In genomic region chr17:56462835-56463455, GRCm38 (mm10) we compare ENCODE assay signal across 9 mouse cellular contexts. TPM values are rescaled to one million over a fixed set of nuclear protein-coding genes. Genes with fewer than 3 reads are reported as not detected.
A peak's percentile ranks its signal among the peaks of the same experiment; 100 is the strongest.
DNase-seq lines count a peak whose midpoint lies in the region; ATAC-seq lines count a peak whose summit lies in the region.
"Had no signal": no experiment of that assay in that cellular context is flagged by ENCODE, and none has a peak within 500 bp of the region (broad histone marks: within the 10 kb centered on the region; RNA-seq: fewer than 3 reads in every experiment).

No protein-coding gene starts in this region.

- H3K27ac ChIP-seq in heart, embryonic 10.5 days, result peak overlapping the region; percentile 84
- H3K27ac ChIP-seq in limb, embryonic 15.5 days, result peak overlapping the region; percentile 98

- H3K27me3 ChIP-seq in heart, embryonic 10.5 days (ENCODE audit: insufficient read depth, poor library complexity, severe bottlenecking), result no peaks in the 10 kb centered on the region
- H3K27me3 ChIP-seq in limb, embryonic 15.5 days, result no peaks in the 10 kb centered on the region

- peak overlapping the region; percentile 80 for H3K4me3 ChIP-seq in heart, embryonic 10.5 days
- H3K4me3 ChIP-seq in limb, embryonic 15.5 days, result peak overlapping the region; percentile 70

- H3K9ac ChIP-seq in limb, embryonic 15.5 days, result no peak overlapping the region

- no peak for DNase-seq in heart, embryonic 10.5 days (ENCODE audit: low spot score)
- no peak for DNase-seq in heart, postnatal 4 days
- DNase-seq in 3T3-L1 (ENCODE audit: low read depth, low spot score), result peak; percentile 97
- DNase-seq in fat pad, adult 2 months (ENCODE audit: extremely low read depth, low read depth, low spot score), result peak; percentile 86
- DNase-seq in c-Kit-positive CD71-positive TER-119-positive erythroid progenitor cells, embryonic 14.5 days (ENCODE audit: low spot score), result no peak
- no peak for DNase-seq in right cerebral cortex, postnatal 14 days
- DNase-seq in left cerebral cortex, adult 9 months (ENCODE audit: low spot score in 2 of 2), result no peak

- H3K9me3 ChIP-seq in heart, embryonic 10.5 days, result no peaks in the 10 kb centered on the region
- no peaks in the 10 kb centered on the region for H3K9me3 ChIP-seq in limb, embryonic 15.5 days

- H3K4me1 ChIP-seq in heart, embryonic 10.5 days, result peaks cover 69% of the 10 kb centered on the region
- H3K4me1 ChIP-seq in limb, embryonic 15.5 days, result peaks cover 83% of the 10 kb centered on the region

- H3K36me3 ChIP-seq in heart, embryonic 10.5 days, result peaks cover 10% of the 10 kb centered on the region
- peaks cover 4% of the 10 kb centered on the region for H3K36me3 ChIP-seq in limb, embryonic 15.5 days

- peak; percentile 13 for ATAC-seq in limb, embryonic 15.5 days (ENCODE audit: insufficient number of reproducible peaks, low FRiP score, low TSS enrichment, low read depth)

- WGBS in heart, embryonic 10.5 days, result 4% methylated on average over 17 of the region's 17 CpGs
- 3% methylated on average over 17 of the region's 17 CpGs for WGBS in limb, embryonic 15.5 days

- peak overlapping the region; percentile 80 for H3K4me2 ChIP-seq in limb, embryonic 15.5 days

RNA-seq across cellular contexts. Expression of gene Ptprs, which starts 13.3 kb away (rescaled TPM):
- polyA plus RNA-seq in heart, embryonic 10.5 days (2016; fragmentation: Nextera tagmentation; extraction: Ambion mirVana), result 50.4 and 73.5 TPM in 2 replicates
- 100 to 1,000 TPM; 140 to 141 TPM for total RNA-seq in heart, postnatal 4 days (2021)
- polyA plus RNA-seq in limb, embryonic 15.5 days (2015; fragmentation: Nextera tagmentation; extraction: Ambion mirVana), result 85.4 and 96.3 TPM in 2 replicates

RNA-seq across cellular contexts. Expression of gene Znrf4, which starts 49.3 kb away (rescaled TPM):
- polyA plus RNA-seq in heart, embryonic 10.5 days (2016; fragmentation: Nextera tagmentation; extraction: Ambion mirVana), result not detected in 2 replicates
- total RNA-seq in heart, postnatal 4 days (2021), result not detected
- not detected in 2 replicates for polyA plus RNA-seq in limb, embryonic 15.5 days (2015; fragmentation: Nextera tagmentation; extraction: Ambion mirVana)
- total RNA-seq: hematopoietic stem cell, adult 5-6 weeks had no signal

Comparison
In these comparisons a context has a peak if more than half of its experiments do, and no peak if none do; other contexts are left out.
1. DNase-seq: peak in 3T3-L1 (single experiment) and fat pad, adult 2 months (single experiment); none in heart, embryonic 10.5 days (single experiment), heart, postnatal 4 days (single experiment), c-Kit-positive CD71-positive TER-119-positive erythroid progenitor cells, embryonic 14.5 days (single experiment), right cerebral cortex, postnatal 14 days (single experiment) and left cerebral cortex, adult 9 months (0 of 2).